Mouse (Mus musculus): ENCODE results near the gene Tomm70a. TPM values are rescaled to one million over a fixed set of nuclear protein-coding genes. Genes with fewer than 3 reads are reported as not detected.

Gene Tomm70a
- polyA plus RNA-seq, 1 experiment from 2014 or later: 32.7 TPM

Other genes with a start within 250 kb of the Tomm70a start
- gene Tmem45a, start 235.5 kb upstream of the Tomm70a start, polyA plus RNA-seq (2015; fragmentation: Nextera tagmentation; extraction: Ambion mirVana): 146 and 147 TPM in 2 replicates
- gene Lnp1, start 193.6 kb upstream of the Tomm70a start, polyA plus RNA-seq (2015; fragmentation: Nextera tagmentation; extraction: Ambion mirVana): 0.38 and 0.46 TPM in 2 replicates
- gene Tmem45a2, start 50.3 kb upstream of the Tomm70a start, polyA plus RNA-seq (2015; fragmentation: Nextera tagmentation; extraction: Ambion mirVana): not detected in 2 replicates
- 78.4 and 82.3 TPM in 2 replicates for gene Nit2, start 45.6 kb downstream of the Tomm70a start, polyA plus RNA-seq (2015; fragmentation: Nextera tagmentation; extraction: Ambion mirVana)
- gene Tbc1d23, start 109.8 kb downstream of the Tomm70a start, polyA plus RNA-seq (2015; fragmentation: Nextera tagmentation; extraction: Ambion mirVana): 34.6 and 36.3 TPM in 2 replicates
- gene Tmem30c, start 171.2 kb downstream of the Tomm70a start, polyA plus RNA-seq (2015; fragmentation: Nextera tagmentation; extraction: Ambion mirVana): not detected in 2 replicates
- 46.3 and 46.8 TPM in 2 replicates for gene Filip1l, start 231.4 kb downstream of the Tomm70a start, polyA plus RNA-seq (2015; fragmentation: Nextera tagmentation; extraction: Ambion mirVana)

Measured in limb, embryonic 15.5 days (tissue).